Mouse (Mus musculus): ENCODE data around the gene Trp53i13. TPM values are rescaled to one million over a fixed set of nuclear protein-coding genes. Genes with fewer than 3 reads are reported as not detected.

The Trp53i13 gene
- polyA plus RNA-seq, 1 experiment from 2014 or later = 26.3 TPM

DNA sequence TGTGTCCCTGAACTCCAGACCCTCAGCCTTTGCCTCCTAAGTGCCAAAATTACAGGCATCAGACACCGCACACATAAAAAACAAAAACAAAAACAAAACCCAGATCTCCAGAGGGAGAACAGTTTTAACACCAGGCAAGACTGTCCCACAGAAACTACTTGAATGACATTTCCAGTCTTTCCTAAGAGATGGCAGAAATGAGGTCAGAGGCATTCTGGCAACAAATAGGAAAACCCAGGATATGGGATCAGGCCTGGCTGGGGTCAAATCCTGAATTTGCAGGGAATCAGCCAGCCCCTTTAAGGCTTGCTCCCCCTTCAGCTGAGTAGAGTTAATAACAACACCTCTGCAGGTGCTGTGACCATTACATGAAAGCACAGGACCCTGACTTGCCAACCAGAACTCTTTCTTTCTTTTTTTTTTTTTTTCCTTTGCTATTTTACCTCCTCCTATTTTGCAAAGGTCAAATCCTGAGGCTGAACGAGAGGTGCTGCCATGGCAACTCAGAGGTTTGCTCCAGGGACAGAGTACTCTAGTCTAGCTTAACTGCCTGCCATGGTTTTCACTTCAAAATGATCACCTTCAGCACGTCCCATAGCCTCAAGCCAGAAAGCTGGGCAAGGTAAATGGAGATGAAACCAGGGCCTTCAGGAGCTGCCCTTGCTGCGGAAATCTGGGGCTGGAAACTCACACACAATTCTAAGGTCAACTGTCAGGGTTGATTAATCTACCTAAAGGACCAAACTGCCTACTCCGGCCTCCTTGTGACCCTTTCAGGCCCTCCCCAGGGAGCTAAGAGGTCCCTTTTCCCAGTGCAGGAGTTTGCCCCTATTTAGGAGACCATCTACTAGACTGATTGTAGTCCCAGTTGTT is 1.0 kb upstream of the Trp53i13 start:
- no peaks in the 10 kb centered on the region for H3K36me3 ChIP-seq
- peaks cover 34% of the 10 kb centered on the region for H3K4me1 ChIP-seq (replicated peaks)
- no peak overlapping the region for H3K4me3 ChIP-seq
- WGBS = 86% methylated on average over 5 of the region's 5 CpGs
- H3K4me2 ChIP-seq = peak overlapping the region; percentile 96; the same call in 1 of the 2 replicates
- ATAC-seq (replicated peaks; ENCODE audit: insufficient number of reproducible peaks, insufficient read depth, low FRiP score, low read depth) = no peak
- peaks cover 6% of the 10 kb centered on the region; the same call in 1 of the 2 replicates for H3K27me3 ChIP-seq
- no peaks in the 10 kb centered on the region for H3K9me3 ChIP-seq (replicated peaks)
- H3K27ac ChIP-seq = no peak overlapping the region
- no peak overlapping the region for H3K9ac ChIP-seq

DNA sequence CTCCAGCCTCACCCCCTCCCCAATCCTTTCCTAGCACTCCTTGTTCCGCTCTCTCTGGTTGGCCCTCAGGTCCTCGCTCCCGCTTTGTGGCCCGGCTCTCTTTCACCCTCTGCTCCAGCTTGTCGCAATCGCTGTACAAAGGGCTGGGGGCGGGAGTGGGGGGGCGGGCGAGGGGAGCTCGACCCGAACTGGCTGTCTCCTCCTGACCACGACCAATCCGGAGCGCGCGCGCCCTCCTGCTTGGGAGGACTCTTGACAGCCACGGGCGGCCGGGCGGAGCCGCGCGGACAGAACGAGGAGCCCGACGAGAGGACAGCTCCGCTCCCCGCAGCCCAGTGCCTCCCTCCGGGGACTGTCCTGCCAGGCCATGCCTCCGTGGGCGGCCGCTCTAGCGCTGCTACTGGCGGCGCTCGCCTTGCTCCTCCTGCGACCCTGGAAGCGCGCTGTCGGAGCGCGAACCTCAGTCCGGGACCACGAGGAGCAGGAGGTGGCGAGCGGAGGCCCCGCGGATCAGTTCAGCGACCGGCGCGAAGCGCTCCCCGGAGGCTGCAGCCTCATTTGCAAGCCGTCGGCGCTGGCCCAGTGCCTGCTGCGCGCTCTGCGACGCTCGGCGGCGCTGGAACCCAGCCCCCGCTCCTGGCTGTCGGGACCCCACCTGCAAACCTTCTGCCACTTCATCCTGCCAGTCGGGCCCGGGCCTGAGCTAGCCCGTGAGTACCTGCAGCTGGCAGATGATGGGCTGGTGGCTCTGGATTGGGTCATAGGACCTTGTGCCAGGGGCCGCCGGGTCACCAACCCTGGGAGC is 746 bp downstream of the Trp53i13 start, which contains the start of gene Abhd15:
Abhd15 (plus strand) TSS at position 290 of the 805 bp plus-strand sequence.
- H3K4me3 ChIP-seq = peak within 1 kb of the TSS; percentile 90
- peaks cover 39% of the 10 kb centered on the region for H3K4me1 ChIP-seq (replicated peaks)
- H3K27me3 ChIP-seq = peaks cover 6% of the 10 kb centered on the region; the same call in 1 of the 2 replicates
- WGBS = under 1% methylated on average over 63 of the region's 72 CpGs
- H3K36me3 ChIP-seq = no peaks in the 10 kb centered on the region
- H3K27ac ChIP-seq = peak within 1 kb of the TSS; percentile 71
- H3K4me2 ChIP-seq = peak within 1 kb of the TSS; percentile 96
- peak within 1 kb of the TSS; percentile 51 for H3K9ac ChIP-seq
- H3K9me3 ChIP-seq (replicated peaks) = no peaks in the 10 kb centered on the region
- ATAC-seq (replicated peaks; ENCODE audit: insufficient number of reproducible peaks, insufficient read depth, low FRiP score, low read depth) = peak; percentile 47

DNA sequence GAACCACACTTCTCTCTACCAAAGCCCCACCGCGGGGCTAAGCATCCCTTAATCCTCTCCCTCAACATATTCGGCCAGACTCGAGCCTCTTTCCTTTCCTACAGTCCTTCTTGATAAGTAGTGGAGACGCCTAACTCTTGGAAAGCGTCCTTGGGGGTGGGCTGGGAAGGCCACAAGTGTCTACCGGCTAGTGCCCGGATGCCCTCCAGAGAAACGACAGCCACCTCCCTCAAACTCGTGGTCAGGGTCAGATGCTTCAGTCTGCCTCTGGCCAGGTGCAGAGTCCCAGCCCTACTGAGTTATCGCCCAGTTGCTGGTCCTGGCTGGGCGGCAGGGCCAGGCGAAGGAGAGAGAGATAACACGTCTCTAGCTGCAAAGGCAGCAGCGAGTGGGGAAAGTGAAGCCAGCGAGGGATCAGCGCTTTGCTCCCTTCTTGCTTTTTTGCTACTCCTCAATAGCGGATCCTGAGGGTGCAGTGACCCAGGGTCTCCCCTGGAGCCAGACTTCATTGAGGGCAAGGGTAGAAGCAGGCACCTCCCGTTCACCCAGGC is 1.4 kb downstream of the Trp53i13 start:
- no peaks in the 10 kb centered on the region for H3K9me3 ChIP-seq (replicated peaks)
- peak overlapping the region; percentile 90 for H3K4me3 ChIP-seq
- ATAC-seq (replicated peaks; ENCODE audit: insufficient number of reproducible peaks, insufficient read depth, low FRiP score, low read depth) = no peak
- peak overlapping the region; percentile 51 for H3K9ac ChIP-seq
- H3K36me3 ChIP-seq = no peaks in the 10 kb centered on the region
- H3K4me2 ChIP-seq = peak overlapping the region; percentile 96
- H3K4me1 ChIP-seq (replicated peaks) = peaks cover 39% of the 10 kb centered on the region
- 5% methylated on average over 19 of the region's 19 CpGs for WGBS
- peaks cover 6% of the 10 kb centered on the region; the same call in 1 of the 2 replicates for H3K27me3 ChIP-seq
- H3K27ac ChIP-seq = peak overlapping the region; percentile 71

DNA sequence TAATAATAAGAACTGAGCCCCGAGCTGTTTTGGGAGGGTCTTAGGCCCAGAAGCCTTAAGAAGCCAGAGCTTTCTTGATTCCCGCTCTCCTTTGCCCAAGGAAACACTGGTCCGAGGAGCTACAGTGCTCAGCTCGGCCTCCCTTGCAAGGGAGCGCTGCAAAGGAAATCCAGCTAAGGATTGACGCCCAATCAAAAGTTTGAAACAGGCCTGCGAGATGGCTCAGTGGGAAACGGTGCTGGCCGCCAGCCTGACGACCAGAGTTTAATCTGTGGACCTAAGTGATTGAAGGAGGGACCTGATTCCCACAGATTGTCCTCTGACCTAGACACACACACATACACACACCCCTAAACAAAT is 2.0 kb downstream of the Trp53i13 start:
- H3K27ac ChIP-seq = peak overlapping the region; percentile 71
- H3K9me3 ChIP-seq (replicated peaks) = no peaks in the 10 kb centered on the region
- peak overlapping the region; percentile 51 for H3K9ac ChIP-seq
- H3K36me3 ChIP-seq = no peaks in the 10 kb centered on the region; the same call in 1 of the 2 replicates
- H3K4me3 ChIP-seq = peak overlapping the region; percentile 90
- peaks cover 42% of the 10 kb centered on the region for H3K4me1 ChIP-seq (replicated peaks)
- H3K4me2 ChIP-seq = peak overlapping the region; percentile 96
- WGBS = 13% methylated on average over 10 of the region's 10 CpGs
- H3K27me3 ChIP-seq = peaks cover 6% of the 10 kb centered on the region; the same call in 1 of the 2 replicates
- ATAC-seq (replicated peaks; ENCODE audit: insufficient number of reproducible peaks, insufficient read depth, low FRiP score, low read depth) = no peak

DNA sequence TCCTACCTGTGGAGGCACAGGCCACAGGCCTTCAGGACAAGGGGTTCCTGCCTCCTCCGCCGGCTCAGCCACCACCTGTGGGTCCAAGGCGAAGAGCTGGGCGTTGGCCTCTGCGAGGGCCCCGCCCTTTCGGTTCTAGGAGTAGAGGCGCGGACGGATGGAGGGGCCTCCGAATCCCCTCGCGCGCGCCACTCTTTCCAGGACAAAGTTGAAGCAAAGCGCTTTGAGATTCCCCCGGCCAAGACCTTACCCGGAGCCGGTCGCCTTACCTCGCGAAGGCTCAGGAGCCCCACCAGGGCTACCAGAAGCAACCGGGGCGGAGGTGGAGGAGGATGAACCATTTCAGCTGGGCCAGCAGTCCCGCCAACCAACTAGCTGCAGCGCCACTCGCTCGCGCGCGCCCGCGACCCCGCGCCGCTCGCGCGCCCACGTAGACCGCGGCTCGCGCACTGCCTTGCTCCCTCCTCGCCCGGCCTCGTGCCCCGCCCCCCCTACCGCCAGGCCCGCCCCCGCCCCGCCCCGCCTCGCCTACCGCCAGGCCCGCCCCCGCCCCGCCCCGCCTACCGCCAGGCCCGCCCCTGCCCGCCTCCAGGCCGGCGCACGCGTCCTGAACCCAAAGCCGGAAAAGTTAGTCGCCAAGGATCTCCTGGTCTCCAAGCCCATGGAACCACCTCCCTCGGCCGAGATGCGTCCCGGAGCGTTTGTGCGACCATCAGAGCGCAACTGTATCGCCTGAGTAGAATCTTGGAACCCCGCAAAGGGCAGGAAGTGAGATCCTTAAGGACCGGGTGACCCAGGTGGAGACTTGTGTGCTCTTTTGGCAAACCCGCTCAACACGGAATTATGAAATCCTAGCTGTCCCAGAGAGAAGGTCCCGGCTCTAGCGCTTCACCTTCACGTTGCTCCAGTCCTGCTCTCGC is 2.6 kb downstream of the Trp53i13 start:
- peak; percentile 79 for ATAC-seq (replicated peaks; ENCODE audit: insufficient number of reproducible peaks, insufficient read depth, low FRiP score, low read depth)
- no peaks in the 10 kb centered on the region; the same call in 1 of the 2 replicates for H3K36me3 ChIP-seq
- under 1% methylated on average over 77 of the region's 84 CpGs for WGBS
- H3K27me3 ChIP-seq = peaks cover 6% of the 10 kb centered on the region; the same call in 1 of the 2 replicates
- H3K9me3 ChIP-seq (replicated peaks) = no peaks in the 10 kb centered on the region
- peak overlapping the region; percentile 96 for H3K4me2 ChIP-seq
- H3K4me1 ChIP-seq (replicated peaks) = peaks cover 49% of the 10 kb centered on the region
- peak overlapping the region; percentile 90 for H3K4me3 ChIP-seq
- H3K27ac ChIP-seq = peak overlapping the region; percentile 90
- H3K9ac ChIP-seq = peak overlapping the region; percentile 87

DNA sequence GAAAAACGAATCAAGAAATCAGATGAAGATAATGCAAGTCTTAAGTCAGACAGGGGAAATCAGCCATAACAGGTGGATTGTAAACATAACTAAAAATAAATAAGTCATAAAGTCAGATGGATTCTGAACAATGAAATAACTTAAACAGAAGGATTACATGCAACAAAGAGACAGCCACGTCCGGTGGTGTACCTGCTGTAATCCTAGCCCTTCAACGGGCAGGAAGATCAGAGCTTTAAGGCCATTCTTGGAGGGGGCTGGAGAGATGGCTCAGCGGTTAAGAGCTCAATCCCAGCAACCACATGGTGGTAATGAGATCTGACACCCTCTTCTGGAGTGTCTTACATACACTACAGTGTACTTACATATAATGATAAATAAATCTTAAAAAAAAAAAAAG is 4.4 kb downstream of the Trp53i13 start:
- H3K9me3 ChIP-seq (replicated peaks) = no peaks in the 10 kb centered on the region
- no peak overlapping the region for H3K27ac ChIP-seq
- H3K4me1 ChIP-seq (replicated peaks) = peaks cover 49% of the 10 kb centered on the region
- no peak overlapping the region for H3K4me3 ChIP-seq
- no peak for ATAC-seq (replicated peaks; ENCODE audit: insufficient number of reproducible peaks, insufficient read depth, low FRiP score, low read depth)
- WGBS = 77% methylated on average over 5 of the region's 5 CpGs
- no peak overlapping the region for H3K9ac ChIP-seq
- H3K4me2 ChIP-seq = no peak overlapping the region
- peaks cover 10% of the 10 kb centered on the region for H3K36me3 ChIP-seq
- H3K27me3 ChIP-seq = peaks cover 3% of the 10 kb centered on the region; the same call in 1 of the 2 replicates

DNA sequence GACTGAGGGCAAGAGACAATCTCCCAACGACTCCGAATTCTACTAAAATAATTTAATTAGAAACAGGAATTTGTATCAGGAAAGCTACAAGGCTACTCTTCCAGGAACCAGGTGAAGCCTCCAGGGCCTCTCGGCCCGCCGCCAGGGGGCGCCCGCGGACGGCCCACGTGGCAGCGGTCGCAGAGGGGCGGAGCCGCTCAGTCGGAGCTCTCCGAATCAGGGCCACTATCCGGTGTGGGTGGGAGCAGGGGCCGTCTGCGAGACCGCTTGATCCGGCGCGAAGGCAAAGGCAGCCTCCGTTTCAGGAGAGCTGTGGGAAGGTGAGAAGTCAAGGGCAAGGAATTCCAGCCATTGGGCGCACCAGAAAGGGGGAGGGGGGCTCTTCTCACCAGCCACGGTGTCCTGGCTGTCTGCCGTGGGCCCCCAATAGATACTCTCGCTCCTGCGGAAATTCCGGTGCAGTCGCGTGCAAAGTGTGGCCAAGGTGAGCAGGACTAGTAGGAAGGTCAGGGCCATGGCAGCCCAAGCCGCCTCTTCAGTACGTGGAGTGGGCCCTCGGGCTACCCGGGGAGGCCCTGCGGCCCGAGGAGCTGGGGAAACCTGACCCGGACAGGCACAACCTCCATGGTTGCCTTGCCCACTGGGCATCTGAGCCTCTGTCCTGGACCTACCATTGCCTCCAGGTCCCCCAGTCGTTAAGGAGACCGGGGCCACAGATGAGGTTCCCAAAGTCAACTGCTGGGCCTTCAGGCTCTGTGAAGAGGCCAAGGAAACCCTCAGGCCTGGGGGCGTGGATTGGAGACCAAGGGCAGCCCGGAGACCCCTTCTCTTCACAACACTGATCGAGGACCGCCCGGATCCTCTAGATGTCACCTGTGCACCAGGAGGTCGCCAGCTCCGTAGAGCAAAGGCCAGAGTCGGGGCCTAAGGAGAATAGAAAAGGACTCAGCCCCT is 7.4 kb downstream of the Trp53i13 start:
- peak overlapping the region; percentile 77 for H3K27ac ChIP-seq

DNA sequence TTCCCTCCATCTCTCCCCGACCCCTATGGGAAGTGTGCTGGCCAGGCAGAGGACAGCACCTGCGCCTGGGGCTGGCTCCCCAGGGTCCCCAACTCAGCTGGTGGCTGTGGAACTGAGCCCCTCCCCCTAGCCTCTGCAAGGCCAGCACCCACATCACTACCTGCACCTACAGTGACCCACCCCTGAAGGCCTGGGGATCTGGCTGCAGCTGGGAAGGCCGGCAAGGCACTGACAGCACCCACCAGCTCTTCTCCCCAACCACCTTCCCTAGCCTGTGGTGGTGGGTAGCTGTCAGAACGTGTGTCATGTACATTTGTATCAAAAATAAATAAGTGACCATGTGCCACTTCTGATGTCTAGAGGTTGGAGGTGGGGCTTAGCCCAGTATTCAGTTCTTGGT is 8.4 kb downstream of the Trp53i13 start:
- H3K27ac ChIP-seq = no peak overlapping the region
- no peaks in the 10 kb centered on the region for H3K27me3 ChIP-seq
- 70% methylated on average over 4 of the region's 4 CpGs for WGBS
- no peak for ATAC-seq (replicated peaks; ENCODE audit: insufficient number of reproducible peaks, insufficient read depth, low FRiP score, low read depth)
- H3K4me2 ChIP-seq = no peak overlapping the region
- H3K36me3 ChIP-seq = peaks cover 40% of the 10 kb centered on the region
- H3K9me3 ChIP-seq (replicated peaks) = no peaks in the 10 kb centered on the region
- H3K4me1 ChIP-seq (replicated peaks) = peaks cover 27% of the 10 kb centered on the region
- H3K9ac ChIP-seq = no peak overlapping the region
- H3K4me3 ChIP-seq = no peak overlapping the region

More for the DNA sequence above, 7.4 kb downstream of the Trp53i13 start:
- ATAC-seq (replicated peaks; ENCODE audit: insufficient number of reproducible peaks, insufficient read depth, low FRiP score, low read depth) = peak; percentile 53; the same call in 1 of the 2 replicates
- H3K4me2 ChIP-seq = peak overlapping the region; percentile 85
- H3K9me3 ChIP-seq (replicated peaks) = no peaks in the 10 kb centered on the region
- peaks cover 34% of the 10 kb centered on the region for H3K36me3 ChIP-seq
- H3K27me3 ChIP-seq = no peaks in the 10 kb centered on the region
- H3K4me1 ChIP-seq (replicated peaks) = peaks cover 24% of the 10 kb centered on the region
- H3K9ac ChIP-seq = peak overlapping the region; percentile 66
- H3K4me3 ChIP-seq = peak overlapping the region; percentile 45
- WGBS = 20% methylated on average over 49 of the region's 49 CpGs

DNA sequence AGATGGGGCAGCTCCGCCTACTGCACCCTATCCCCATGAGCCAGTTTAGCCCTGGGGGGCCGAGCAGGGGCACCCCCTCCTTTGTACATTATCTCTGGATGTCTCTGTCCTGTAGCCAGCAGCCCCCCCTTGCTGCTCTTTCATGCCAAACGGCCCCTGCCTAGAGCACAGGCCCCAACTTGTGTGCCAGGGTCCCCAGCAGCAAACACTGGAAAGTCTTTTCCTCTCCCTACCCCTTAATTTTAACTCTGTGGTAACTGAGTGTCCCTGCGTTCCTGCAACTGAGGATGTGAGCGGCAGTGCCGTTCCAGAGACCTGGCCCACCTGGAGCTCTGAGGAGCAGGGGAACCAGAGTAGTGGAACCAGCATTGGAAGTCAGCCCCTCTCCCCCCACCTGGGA is 8.8 kb downstream of the Trp53i13 start:
- WGBS = 80% methylated on average over 6 of the region's 6 CpGs
- ATAC-seq (replicated peaks; ENCODE audit: insufficient number of reproducible peaks, insufficient read depth, low FRiP score, low read depth) = no peak
- H3K36me3 ChIP-seq = peaks cover 40% of the 10 kb centered on the region

More for the DNA sequence above, 8.8 kb downstream of the Trp53i13 start:
- Histone ChIP-seq H3K4me3 (no peak overlapping the region), H3K4me2 (no peak overlapping the region), H3K27ac (no peak overlapping the region), H3K27me3 (no peaks in the 10 kb centered on the region), H3K4me1 (replicated peaks) (peaks cover 24% of the 10 kb centered on the region), H3K9me3 (replicated peaks) (no peaks in the 10 kb centered on the region), H3K9ac (no peak overlapping the region)
